Mouse (Mus musculus) ES-E14 (cell line): Measurements from ENCODE around the gene Mbnl1. TPM values are rescaled to one million over a fixed set of nuclear protein-coding genes. Genes with fewer than 3 reads are reported as not detected.
A peak's percentile ranks its signal among the peaks of the same experiment; 100 is the strongest.

Experiments
- DNase-seq: peaks from one replicate; pipeline ENCODE4 v3.0.0-alpha.2; 2013; ENCODE audit warnings: low read depth, low spot score
- H3K27ac ChIP-seq: 2 replicates; pipeline ENCODE4 v1.5.1; 2012; ENCODE audit warnings: low read depth, mild to moderate bottlenecking, low read length, moderate library complexity, mixed read lengths; ENCODE audit not compliant: poor library complexity, insufficient read depth, severe bottlenecking
- H3K36me3 ChIP-seq: 2 replicates; pipeline ENCODE4 v1.6.1; 2012; ENCODE audit warnings: mild to moderate bottlenecking, low read length, moderate library complexity, mixed read lengths; ENCODE audit not compliant: control insufficient read depth, poor library complexity, insufficient read depth, severe bottlenecking
- H3K4me1 ChIP-seq, 2 experiments: fragments of 150-350 bp in 1 of 2; sonication (generic) in 1 of 2; 2 replicates each; pipeline ENCODE4 v1.6.1; 2012; ENCODE audit warnings: low read length in 2 of 2, mild to moderate bottlenecking in 1 of 2, mixed read lengths in 1 of 2; ENCODE audit not compliant: control insufficient read depth in 2 of 2, insufficient read depth in 2 of 2, poor library complexity in 1 of 2
- H3K4me3 ChIP-seq, 2 experiments: fragments of 150-350 bp in 1 of 2; sonication (generic) in 1 of 2; 2 replicates each; pipeline ENCODE4 v1.5.1; 2012; ENCODE audit warnings: low read length in 2 of 2, low read depth in 1 of 2, mild to moderate bottlenecking in 1 of 2, mixed read lengths in 1 of 2; ENCODE audit not compliant: insufficient read depth in 1 of 2, poor library complexity in 1 of 2, severe bottlenecking in 1 of 2
- H3K9ac ChIP-seq: 2 replicates; pipeline ENCODE4 v1.6.1; 2012; ENCODE audit warnings: low read depth, mild to moderate bottlenecking, low read length, mixed read lengths; ENCODE audit not compliant: poor library complexity, insufficient read depth, severe bottlenecking
- H3K9me3 ChIP-seq: fragments of 150-350 bp; sonication (generic); 2 replicates; pipeline ENCODE4 v1.6.1; 2012; ENCODE audit warnings: low read depth, mild to moderate bottlenecking, low read length; ENCODE audit not compliant: control insufficient read depth, insufficient read depth
- CHD2 ChIP-seq: IDR thresholded peaks from 2 replicates; pipeline ENCODE4 v1.6.1; 2014; ENCODE audit warnings: mild to moderate bottlenecking, low read depth, low read length, inconsistent platforms
- HCFC1 ChIP-seq: IDR thresholded peaks from 2 replicates; pipeline ENCODE4 v1.6.1; 2012; ENCODE audit warnings: low read length, inconsistent platforms, borderline replicate concordance; ENCODE audit not compliant: insufficient read depth
- MAFK ChIP-seq: IDR thresholded peaks from 2 replicates; pipeline ENCODE4 v1.6.1; 2014; ENCODE audit warnings: mild to moderate bottlenecking, low read depth, low read length, inconsistent platforms; ENCODE audit not compliant: insufficient read depth
- ZC3H11A ChIP-seq: IDR thresholded peaks from 2 replicates; pipeline ENCODE4 v1.6.1; 2012; ENCODE audit warnings: low read depth, mild to moderate bottlenecking, inconsistent platforms, low read length, borderline replicate concordance
- ZNF384 ChIP-seq: IDR thresholded peaks from 2 replicates; pipeline ENCODE4 v1.6.1; 2012; ENCODE audit warnings: low read depth, low read length, inconsistent platforms
- in situ Hi-C, 2 experiments: fragments of 600-800 bp; cut with MboI; formaldehyde crosslinking; loops; one replicate each; pipeline ENCODE4 v1.15.1; 2025; ENCODE audit warnings: low sequenced_read_pairs in 2 of 2, inconsistent platforms in 1 of 2; ENCODE audit not compliant: unreplicated experiment in 2 of 2
- total RNA-seq: library from RNA; depleted of rRNA; stranded (reverse); fragments of 300-350 nt; gene quantifications from 2 replicates; pipeline ENCODE4 v1.2.3, GENCODE M21; 2012

The Mbnl1 gene
- total RNA-seq, 1 experiment, result 27.0 TPM

DNA sequence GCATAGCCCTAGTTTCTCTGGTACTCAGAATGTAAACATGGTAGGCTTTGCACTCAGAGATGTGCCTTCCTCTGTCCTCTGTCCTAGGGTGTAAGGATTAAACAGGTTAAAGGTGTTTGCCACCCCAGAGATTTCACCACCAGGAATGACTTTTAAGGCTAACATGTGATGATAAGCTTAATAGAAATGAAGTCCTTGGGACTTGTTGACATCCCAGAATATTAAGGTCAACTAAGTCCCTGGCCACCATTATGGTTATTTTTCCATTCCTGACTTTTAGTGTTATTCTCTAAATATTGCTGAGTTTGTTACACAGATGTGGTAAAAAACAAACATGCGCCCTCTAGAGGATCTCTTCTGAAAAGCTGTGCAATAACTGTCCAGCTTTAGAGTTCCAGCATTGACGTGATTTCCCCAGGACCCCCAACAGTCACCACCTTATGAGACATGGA is 136.3 kb downstream of the Mbnl1 start:
- 0 out of 2 replicates have a peak, but pooled peaks have one; percentile 29 for TF ChIP-seq MAFK
- no peak for TF ChIP-seq ZC3H11A
- Histone ChIP-seq H3K4me1 (no peaks in the 10 kb centered on the region), H3K9me3 (no peaks in the 10 kb centered on the region), H3K27ac (no peak overlapping the region), H3K9ac (no peak overlapping the region), H3K36me3 (no peaks in the 10 kb centered on the region), H3K4me3 (no peak overlapping the region)
- in situ Hi-C loops, result no loop called here
- DNase-seq, result no peak

GRCm38 (mm10) chr3:60611839-60612238 is 139.2 kb downstream of the Mbnl1 start:
- in situ Hi-C loops, result no loop called here
- DNase-seq, result peak; percentile 35
- Histone ChIP-seq H3K36me3 (no peaks in the 10 kb centered on the region), H3K4me3 (no peak overlapping the region), H3K9me3 (no peaks in the 10 kb centered on the region), H3K4me1 (peaks cover 0 to 2% of the 10 kb centered on the region in 2 experiments; a peak in 1 of 4 replicates), H3K27ac (no peak overlapping the region), H3K9ac (no peak overlapping the region)
- no peak for TF ChIP-seq HCFC1
- TF ChIP-seq ZC3H11A, result no peak
- TF ChIP-seq ZNF384, result no peak
- no peak for TF ChIP-seq CHD2
- no peak for TF ChIP-seq MAFK

DNA sequence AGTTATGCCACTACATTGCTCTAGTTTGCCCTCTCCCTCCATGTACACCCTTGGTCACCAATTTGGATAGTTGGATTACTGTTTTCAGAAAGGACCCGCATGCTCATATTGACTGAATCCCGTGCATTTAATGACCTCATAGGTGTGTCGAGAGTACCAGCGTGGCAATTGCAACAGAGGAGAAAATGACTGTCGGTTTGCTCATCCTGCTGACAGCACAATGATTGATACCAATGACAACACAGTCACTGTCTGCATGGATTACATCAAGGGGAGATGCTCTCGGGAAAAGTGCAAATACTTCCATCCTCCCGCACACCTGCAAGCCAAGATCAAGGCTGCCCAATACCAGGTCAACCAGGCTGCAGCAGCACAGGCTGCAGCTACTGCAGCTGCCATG is 140.5 kb downstream of the Mbnl1 start:
- Histone ChIP-seq H3K4me1 (peaks cover 0 to 5% of the 10 kb centered on the region in 2 experiments; a peak in 1 of 4 replicates), H3K27ac (no peak overlapping the region), H3K36me3 (no peaks in the 10 kb centered on the region), H3K9me3 (no peaks in the 10 kb centered on the region), H3K9ac (no peak overlapping the region), H3K4me3 (no peak overlapping the region)
- DNase-seq, result no peak
- in situ Hi-C loops, result no loop called here
- TF ChIP-seq CHD2 (no peak), ZC3H11A (no peak), ZNF384 (no peak), HCFC1 (no peak), MAFK (no peak)

DNA sequence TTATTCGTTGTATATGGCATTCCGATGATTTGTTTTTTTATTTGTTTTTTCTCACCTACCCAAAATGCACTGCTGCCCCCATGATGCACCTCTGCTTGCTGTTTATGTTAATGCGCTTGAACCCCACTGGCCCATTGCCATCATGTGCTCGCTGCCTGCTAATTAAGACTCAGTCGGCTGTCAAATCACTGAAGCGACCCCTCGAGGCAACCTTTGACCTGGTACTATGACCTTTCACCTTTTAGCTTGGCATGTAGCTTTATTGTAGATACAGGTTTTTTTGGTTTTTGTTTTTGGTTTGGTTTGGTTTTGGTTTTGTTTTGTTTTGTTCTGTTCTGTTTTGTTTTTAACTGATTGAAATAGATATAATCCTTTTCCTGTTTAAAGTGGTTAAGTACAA is 141.9 kb downstream of the Mbnl1 start:
- H3K4me1 ChIP-seq, result peaks cover 0 to 5% of the 10 kb centered on the region in 2 experiments; a peak in 1 of 4 replicates
- no peaks in the 10 kb centered on the region for H3K9me3 ChIP-seq
- TF ChIP-seq HCFC1 (no peak), CHD2 (0 out of 2 replicates have a peak, but pooled peaks have one; percentile 31), ZC3H11A (no peak), MAFK (no peak), ZNF384 (no peak)
- no peaks in the 10 kb centered on the region for H3K36me3 ChIP-seq
- no peak overlapping the region for H3K4me3 ChIP-seq
- DNase-seq, result no peak
- no peak overlapping the region for H3K27ac ChIP-seq
- no peak overlapping the region for H3K9ac ChIP-seq
- in situ Hi-C loops, result no loop called here

- in situ Hi-C loops, result no loop called here
- no peaks in the 10 kb centered on the region for H3K36me3 ChIP-seq
- H3K27ac ChIP-seq, result 0 out of 2 replicates have a peak overlapping the region, but pooled peaks have one; percentile 7
- H3K4me1 ChIP-seq, result peaks cover 0 to 5% of the 10 kb centered on the region in 2 experiments; a peak in 1 of 4 replicates
- H3K9ac ChIP-seq, result no peak overlapping the region; the same call in 1 of the 2 replicates
- TF ChIP-seq CHD2 (no peak), MAFK (no peak), ZC3H11A (no peak), HCFC1 (no peak), ZNF384 (no peak)
- no peak for DNase-seq
- no peaks in the 10 kb centered on the region for H3K9me3 ChIP-seq
- H3K4me3 ChIP-seq, result no peak overlapping the region
These were observed 142.5 kb downstream of the Mbnl1 start for GRCm38 (mm10) chr3:60615057-60615606.
